Mouse (Mus musculus) kidney, postnatal 25 days (tissue): ENCODE measurements around the gene Apba1.

Experiments
- DNase-seq, 2 experiments: peaks; one replicate each; pipeline ENCODE4 v3.0.0; 2021; ENCODE audit warnings: mixed read lengths in 2 of 2

The Apba1 gene

GRCm38 (mm10) chr19:23946026-23946685 is 187.5 kb downstream of the Apba1 start:
- no peak for DNase-seq

DNA sequence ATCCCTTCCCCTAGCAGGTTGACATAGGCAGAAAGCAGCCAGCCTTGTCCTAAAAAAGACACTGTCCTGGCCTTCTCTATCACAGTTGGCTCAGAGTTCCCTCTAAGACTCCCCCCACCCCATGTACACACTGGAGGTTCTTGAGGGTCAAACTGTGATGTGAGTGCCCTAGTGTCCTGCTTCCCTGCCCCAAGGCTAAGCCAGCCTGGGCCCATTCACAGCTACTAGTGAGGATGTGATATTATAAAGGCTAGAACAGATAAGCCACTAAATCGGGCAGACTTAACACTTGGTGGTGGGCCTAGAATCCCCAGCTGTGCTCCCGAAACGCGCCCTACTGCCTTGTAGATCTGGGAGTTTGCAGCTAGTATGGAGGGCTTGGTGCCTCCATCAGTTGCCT is 188.1 kb downstream of the Apba1 start:
- DNase-seq = no peak

GRCm38 (mm10) chr19:23947871-23948270 is 189.2 kb downstream of the Apba1 start:
- DNase-seq = no peak

DNA sequence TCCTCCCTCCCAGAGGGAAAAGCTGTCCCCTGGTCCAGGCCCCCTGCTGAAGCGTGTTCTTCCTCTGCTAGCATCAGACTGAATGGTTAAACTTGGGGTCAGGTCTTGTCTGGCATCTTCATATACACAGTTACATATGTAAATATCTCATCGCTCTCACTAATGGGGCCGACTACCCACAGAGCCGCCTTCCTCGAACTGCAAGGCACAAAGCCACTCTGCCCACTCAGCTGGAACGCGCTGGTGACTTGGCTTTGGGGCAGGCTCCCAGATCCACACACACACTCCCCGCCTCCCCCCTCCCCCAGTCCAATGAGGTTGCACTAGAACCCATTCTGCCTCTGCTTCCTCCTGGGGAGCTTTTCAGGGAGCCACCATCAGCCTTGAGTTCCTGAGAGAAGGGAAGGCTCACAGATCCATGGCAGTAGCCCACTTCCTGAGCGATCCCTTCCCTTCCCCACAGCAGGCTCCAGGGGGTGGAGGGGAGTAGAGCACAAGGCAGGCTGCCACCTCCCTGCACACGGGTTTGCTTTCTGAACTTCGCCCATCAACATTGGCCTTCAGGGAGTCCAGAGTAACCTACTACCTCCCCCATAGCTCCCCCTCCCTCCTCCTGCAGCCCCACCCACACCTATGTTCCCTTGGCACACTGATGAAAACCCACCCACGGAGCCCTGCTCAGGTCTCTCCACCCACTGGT is 189.8 kb downstream of the Apba1 start:
- DNase-seq = no peak

GRCm38 (mm10) chr19:23955461-23955860 is 196.8 kb downstream of the Apba1 start:
- peak in 1 of 2 experiments; percentile 14 for DNase-seq

- DNase-seq = peak in 1 of 2 experiments; percentile 28
These were observed 197.8 kb downstream of the Apba1 start for GRCm38 (mm10) chr19:23956299-23956975.

DNA sequence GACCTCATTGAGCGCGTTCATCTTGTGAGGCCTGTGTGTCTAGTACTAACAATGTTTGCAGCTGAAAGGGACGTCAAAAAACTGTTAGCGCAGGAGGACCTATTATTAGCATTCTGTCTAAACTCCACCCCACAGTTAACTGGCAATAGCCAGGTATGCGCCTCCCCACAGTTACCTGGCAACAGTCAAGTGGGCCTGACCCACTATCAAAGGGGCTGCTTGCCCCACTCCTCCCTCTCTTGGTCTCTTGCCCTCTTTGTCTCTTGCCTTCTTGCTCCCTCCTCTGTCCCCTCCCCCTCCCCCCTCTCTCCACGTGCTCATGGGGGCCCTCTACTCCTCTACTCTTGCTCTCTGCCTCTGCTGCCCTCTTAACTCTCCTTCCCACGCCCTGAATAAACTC is 198.9 kb downstream of the Apba1 start:
- DNase-seq = peak in 1 of 2 experiments; percentile 19

GRCm38 (mm10) chr19:23958925-23959324 is 200.2 kb downstream of the Apba1 start:
- DNase-seq = peak in 1 of 2 experiments; percentile 32

- DNase-seq = peak; percentile 11 to 52
These were observed 201.2 kb downstream of the Apba1 start for GRCm38 (mm10) chr19:23959870-23960269.

DNA sequence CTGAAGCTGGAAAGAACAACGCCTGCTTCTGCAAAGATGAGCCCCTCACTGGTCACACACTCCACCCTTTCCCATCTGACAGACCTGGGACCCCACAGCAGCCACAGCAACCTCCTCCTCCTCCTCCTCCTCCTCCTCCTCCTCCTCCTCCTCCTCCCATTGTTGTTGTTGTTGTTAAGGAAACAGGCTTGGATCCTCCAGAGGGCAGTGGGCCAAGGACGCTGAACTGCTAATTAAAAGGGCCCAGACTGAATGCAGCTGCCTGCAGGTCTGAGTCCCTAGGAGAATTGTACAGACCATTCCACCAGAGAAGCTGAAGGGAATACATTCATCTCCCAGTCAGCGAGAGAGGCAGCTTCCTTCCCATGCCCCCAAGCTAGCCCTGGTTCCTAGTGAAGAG is 201.6 kb downstream of the Apba1 start:
- peak; percentile 67 to 77 for DNase-seq

DNA sequence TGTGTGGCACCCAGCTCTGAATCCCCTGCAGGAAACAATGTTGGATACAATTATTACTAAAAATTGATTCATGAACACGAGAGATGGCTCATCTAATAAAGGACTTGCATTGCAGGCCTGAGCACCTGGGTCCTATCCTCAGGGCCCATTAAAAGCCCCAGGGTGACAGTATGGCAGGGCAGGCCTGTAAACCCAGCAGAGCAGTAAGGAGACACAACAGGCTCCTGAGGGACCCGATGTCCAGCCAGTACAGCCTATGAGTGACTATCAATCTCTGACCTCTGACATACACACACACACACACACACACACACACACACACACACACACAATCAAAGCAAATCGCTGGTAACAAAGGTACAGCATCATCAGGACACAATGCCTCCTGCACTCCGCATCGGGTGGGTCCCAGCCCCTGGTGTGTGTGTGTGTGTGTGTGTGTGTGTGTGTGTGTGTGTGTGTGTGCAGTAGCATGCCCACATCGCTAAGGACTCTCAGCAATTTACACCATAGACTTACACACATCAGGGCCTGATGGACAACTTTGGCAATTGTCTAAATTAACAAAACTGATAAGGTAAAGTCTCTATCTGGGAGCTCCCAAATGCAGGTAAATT is 202.3 kb downstream of the Apba1 start:
- no peak for DNase-seq

DNA sequence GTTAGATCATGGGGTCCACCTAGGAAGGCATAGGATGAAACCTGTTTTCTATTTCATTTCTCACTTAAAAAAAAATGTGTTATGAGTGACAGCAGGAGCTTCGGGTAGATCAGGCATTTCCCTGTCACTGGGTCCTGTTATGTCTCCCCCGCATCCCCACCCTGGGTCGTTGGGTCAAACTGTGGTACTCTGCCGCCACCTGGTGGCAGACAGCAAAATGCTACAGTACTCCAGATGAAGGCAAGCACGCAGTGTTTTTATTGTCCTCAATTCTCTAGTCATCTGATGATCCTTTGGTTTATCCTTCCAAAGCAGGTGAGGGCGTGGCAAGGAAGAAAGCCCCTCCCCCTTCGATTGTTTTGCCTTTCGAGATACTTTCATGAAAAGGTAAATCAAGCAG is 202.8 kb downstream of the Apba1 start:
- DNase-seq = peak; percentile 58 to 72

GRCm38 (mm10) chr19:23964401-23964910 is 205.8 kb downstream of the Apba1 start:
- DNase-seq = no peak

GRCm38 (mm10) chr19:23966376-23966775 is 207.7 kb downstream of the Apba1 start:
- DNase-seq = no peak

- no peak for DNase-seq
These were observed 208.5 kb downstream of the Apba1 start for GRCm38 (mm10) chr19:23967156-23967555.

GRCm38 (mm10) chr19:23968125-23968861 is 209.6 kb downstream of the Apba1 start:
- no peak for DNase-seq

DNA sequence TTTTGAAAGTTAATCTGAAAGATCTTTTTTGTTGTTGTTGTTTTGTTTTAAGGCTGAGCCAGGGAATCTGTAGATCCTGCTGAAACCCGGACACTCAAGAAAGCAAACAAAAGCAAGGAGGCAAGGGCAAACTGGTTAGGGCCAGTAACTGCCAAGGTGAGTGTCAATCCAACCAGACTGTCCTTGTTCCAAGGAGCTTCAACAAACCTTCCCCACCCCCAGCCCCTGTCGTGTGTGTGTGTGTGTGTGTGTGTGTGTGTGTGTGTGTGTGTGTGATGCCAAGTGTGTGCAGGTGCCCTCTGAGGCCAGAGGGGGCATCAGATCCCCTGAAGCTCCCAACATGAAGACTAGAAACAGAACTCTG is 210.2 kb downstream of the Apba1 start:
- DNase-seq = no peak

GRCm38 (mm10) chr19:23970374-23970773 is 211.7 kb downstream of the Apba1 start:
- DNase-seq = no peak

DNA sequence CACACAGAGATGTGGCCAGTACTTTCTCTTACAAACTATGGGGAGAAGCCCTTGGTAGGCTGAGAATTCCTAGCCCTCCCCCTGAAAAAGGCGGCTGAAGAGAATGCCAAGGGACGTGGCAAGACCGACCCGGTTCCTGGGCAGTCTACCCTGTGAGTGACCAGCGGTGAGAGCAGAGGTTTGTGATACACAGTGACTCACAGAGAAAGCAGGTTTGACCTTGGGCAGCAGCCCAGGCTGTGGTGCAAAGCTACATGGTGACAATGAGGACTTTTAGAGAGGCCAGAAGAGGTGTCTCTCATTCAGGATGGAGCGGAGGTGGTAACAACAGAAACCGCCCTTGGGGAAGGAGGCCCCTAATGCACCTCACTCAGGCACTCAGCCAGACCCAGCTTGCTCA is 212.7 kb downstream of the Apba1 start:
- no peak for DNase-seq

DNA sequence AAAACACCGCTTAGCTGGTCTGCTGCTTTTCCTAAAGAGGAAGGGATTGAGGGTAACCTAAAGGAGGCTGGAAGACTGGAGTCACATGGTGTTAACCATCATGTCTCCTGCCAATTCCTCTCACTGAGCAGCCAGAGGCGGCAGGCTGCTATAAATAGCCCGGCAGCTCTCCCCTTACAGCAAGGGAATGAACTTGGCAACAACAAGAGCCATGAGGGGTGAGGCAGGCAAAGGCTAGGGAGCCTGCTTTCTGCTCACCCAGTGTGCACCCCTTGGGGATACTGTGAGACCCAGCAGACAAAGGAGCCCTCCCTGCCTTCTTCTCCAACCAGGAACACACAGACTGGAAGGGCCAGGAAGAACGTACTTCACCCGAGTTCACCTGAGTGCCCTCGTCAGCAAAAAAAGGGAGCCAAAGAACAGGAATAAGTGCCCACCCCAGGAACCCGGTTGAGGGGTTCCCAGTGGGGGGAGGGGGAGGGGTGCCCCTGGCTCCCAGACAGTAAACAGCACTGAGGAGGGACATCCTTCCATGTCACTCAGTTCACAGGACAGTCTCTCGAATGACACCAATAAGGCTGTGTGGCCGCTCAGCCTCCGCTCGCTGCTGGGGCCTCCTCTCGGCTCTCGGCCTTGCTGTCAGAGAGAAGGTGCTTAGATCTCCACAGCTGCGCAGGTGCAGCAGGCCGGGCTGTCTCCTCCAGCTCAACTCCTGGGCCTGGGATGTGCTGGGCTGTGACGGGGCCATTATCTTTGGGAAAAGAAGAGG is 214.4 kb downstream of the Apba1 start:
- peak; percentile 32 to 71 for DNase-seq

DNA sequence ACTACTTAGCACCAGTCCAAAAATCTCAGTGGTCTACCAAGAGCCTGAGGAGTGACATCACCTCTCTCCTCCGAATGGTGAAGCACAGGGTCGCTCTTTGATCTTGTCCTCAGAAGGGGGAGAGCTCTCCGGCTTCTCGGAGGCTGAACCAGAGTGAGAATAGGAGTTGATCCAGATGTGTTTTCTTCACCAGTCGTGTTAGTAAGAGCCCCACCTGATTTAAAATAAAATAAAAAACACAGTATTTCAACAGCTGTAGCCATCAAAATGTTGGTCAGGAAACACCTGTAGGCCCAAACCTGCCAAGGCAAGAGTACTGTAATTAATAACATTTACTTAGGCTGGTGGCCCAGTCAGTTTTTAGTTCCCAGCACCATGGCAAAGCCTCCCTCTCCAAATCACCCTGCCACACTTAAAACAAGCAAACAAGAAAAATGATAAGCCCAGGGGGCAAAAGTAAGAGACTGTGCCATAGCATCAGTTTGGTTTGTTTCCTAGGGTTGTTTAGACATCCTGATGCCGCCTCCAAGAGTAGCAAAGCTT is 219.3 kb downstream of the Apba1 start:
- no peak for DNase-seq
